Mouse (Mus musculus): ENCODE data around the gene C1qtnf7.
A peak's percentile ranks its signal among the peaks of the same experiment; 100 is the strongest.

The C1qtnf7 gene

GRCm38 (mm10) chr5:43621575-43622299 lies 106.4 kb downstream of the C1qtnf7 start:
- DNase-seq = peak; percentile 23 to 46

- DNase-seq = no peak
These were observed 110.1 kb downstream of the C1qtnf7 start for GRCm38 (mm10) chr5:43625407-43625806.

- DNase-seq = no peak
These were observed 118.8 kb downstream of the C1qtnf7 start for GRCm38 (mm10) chr5:43634071-43634601.

- peak in 1 of 2 experiments; percentile 39 for DNase-seq
These were observed 119.3 kb downstream of the C1qtnf7 start for GRCm38 (mm10) chr5:43634602-43635081.

GRCm38 (mm10) chr5:43645020-43645419 lies 129.7 kb downstream of the C1qtnf7 start:
- no peak for DNase-seq

- DNase-seq = peak; percentile 55 to 60
These were observed 131.9 kb downstream of the C1qtnf7 start for GRCm38 (mm10) chr5:43647098-43647774.

GRCm38 (mm10) chr5:43661498-43661897 lies 146.2 kb downstream of the C1qtnf7 start:
- peak in 1 of 2 experiments; percentile 8 for DNase-seq

- peak; percentile 67 for DNase-seq
These were observed 146.9 kb downstream of the C1qtnf7 start, which contains the start of gene Cc2d2a for GRCm38 (mm10) chr5:43661997-43662961. Gene Cc2d2a, plus strand, starts transcription at chr5:43662346.

- no peak for DNase-seq
These were observed 148.2 kb downstream of the C1qtnf7 start for GRCm38 (mm10) chr5:43663531-43663930.

- DNase-seq = peak; percentile 35 to 61
These were observed 149.8 kb downstream of the C1qtnf7 start for GRCm38 (mm10) chr5:43665144-43665543.

All from cerebellum, postnatal 10 days (tissue).